Mouse (Mus musculus): ENCODE measurements around the gene Pkp4. TPM values are rescaled to one million over a fixed set of nuclear protein-coding genes. Genes with fewer than 3 reads are reported as not detected.
"Not testable (repeated sequence)": the region's sequence is repeated elsewhere in the genome, so short reads cannot be mapped to it uniquely, and the experiment has no call there.

The Pkp4 gene
- polyA plus RNA-seq, 1 experiment, result 36.7 TPM

- Histone ChIP-seq H3K27ac (ENCODE audit: insufficient read depth, low read length) (no peak overlapping the region), H3K4me3 (ENCODE audit: insufficient read depth, low read length) (no peak overlapping the region)
- no peak for TF ChIP-seq CTCF (IDR thresholded peaks at IDR 0.05; ENCODE audit: borderline replicate concordance, insufficient read depth, low read length)
- no peak for TF ChIP-seq POLR2A (IDR thresholded peaks at IDR 0.05; ENCODE audit: low read depth, low read length)
Measured at GRCm38 (mm10) chr2:59383231-59383630, 222.6 kb downstream of the Pkp4 start.

DNA sequence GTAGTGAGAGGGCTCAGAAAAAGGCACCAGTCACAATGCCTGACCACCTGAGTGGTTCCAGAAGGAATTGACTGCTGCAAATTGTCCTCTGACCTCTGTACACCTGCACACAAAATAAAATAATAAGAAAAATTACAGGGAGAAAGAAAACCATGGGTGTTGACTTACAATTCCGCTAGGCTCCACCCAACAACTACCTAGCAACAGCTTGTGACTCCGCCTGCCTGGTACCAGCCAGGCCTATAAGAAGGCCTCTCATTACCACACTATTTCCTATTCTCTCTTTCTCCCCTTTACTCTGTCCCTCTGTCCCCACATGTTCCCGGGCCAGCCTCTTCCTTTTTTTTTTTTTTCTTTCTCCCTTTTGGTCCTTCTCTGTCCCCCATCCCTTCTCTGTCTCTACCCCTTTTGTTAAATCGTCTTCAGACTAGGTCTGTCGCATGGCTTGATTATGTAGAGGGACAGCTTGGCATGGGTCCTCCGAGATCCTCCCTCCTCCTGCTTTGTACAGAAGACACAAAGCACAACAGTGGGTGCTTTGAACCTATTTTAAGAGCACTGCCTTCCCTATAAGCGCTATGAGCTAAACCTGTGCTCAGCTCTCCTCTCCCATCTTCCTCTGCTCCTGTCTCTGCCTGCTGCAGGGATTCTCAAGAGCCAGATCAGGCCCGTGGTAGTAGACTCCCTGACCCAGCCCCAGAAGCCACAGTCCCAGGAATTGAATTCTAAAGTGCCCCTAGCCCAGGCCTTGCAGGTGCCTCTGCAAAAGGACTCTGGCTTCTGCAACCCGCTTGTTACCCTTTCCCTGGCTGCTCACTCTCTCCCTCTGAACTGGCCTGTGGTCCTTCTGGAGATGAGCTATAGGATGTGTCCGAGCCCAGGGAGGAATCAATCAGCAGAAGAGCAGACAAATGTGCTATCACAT is 223.5 kb downstream of the Pkp4 start:
- no peak for TF ChIP-seq CTCF (IDR thresholded peaks at IDR 0.05; ENCODE audit: borderline replicate concordance, insufficient read depth, low read length)
- no peak overlapping the region for H3K27ac ChIP-seq (ENCODE audit: insufficient read depth, low read length)
- H3K4me1 ChIP-seq (ENCODE audit: control insufficient read depth, insufficient read depth, low read length), result no peaks in the 10 kb centered on the region
- no peak overlapping the region for H3K4me3 ChIP-seq (ENCODE audit: insufficient read depth, low read length)

More at GRCm38 (mm10) chr2:59383231-59383630, 222.6 kb downstream of the Pkp4 start:
- no peaks in the 10 kb centered on the region for H3K4me1 ChIP-seq (ENCODE audit: control insufficient read depth, insufficient read depth, low read length)

- H3K4me1 ChIP-seq (ENCODE audit: control insufficient read depth, insufficient read depth, low read length), result no peaks in the 10 kb centered on the region
- TF ChIP-seq CTCF (IDR thresholded peaks at IDR 0.05; ENCODE audit: borderline replicate concordance, insufficient read depth, low read length) (no peak), POLR2A (IDR thresholded peaks at IDR 0.05; ENCODE audit: low read depth, low read length) (no peak)
Measured at GRCm38 (mm10) chr2:59385211-59385935, 224.7 kb downstream of the Pkp4 start.

DNA sequence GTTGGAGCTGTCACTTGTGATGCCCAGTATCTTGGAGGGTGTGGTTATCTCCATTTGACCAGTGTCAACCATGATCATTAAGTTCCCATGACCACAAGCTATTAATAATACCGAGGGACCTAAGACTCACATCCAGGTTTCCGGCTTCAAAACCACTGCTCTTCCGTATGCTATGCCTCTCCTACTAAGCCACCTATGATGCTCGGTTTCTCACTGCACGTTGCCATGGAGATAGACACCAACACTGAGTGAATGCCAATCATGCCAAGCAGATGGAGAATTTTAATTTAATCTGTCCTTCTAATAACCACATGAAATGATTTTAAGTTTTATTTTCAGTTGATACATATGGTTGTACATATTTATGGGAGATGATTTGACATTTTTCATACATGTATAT is 229.3 kb downstream of the Pkp4 start:
- no peaks in the 10 kb centered on the region for H3K4me1 ChIP-seq (ENCODE audit: control insufficient read depth, insufficient read depth, low read length)
- H3K4me3 ChIP-seq (ENCODE audit: insufficient read depth, low read length), result no peak overlapping the region
- TF ChIP-seq CTCF (IDR thresholded peaks at IDR 0.05; ENCODE audit: borderline replicate concordance, insufficient read depth, low read length), result no peak
- TF ChIP-seq POLR2A (IDR thresholded peaks at IDR 0.05; ENCODE audit: low read depth, low read length), result no peak
- H3K27ac ChIP-seq (ENCODE audit: insufficient read depth, low read length), result no peak overlapping the region

More at GRCm38 (mm10) chr2:59385211-59385935, 224.7 kb downstream of the Pkp4 start:
- Histone ChIP-seq H3K27ac (ENCODE audit: insufficient read depth, low read length) (no peak overlapping the region), H3K4me3 (ENCODE audit: insufficient read depth, low read length) (no peak overlapping the region)

GRCm38 (mm10) chr2:59393177-59393576 is 232.5 kb downstream of the Pkp4 start:
- TF ChIP-seq CTCF (IDR thresholded peaks at IDR 0.05; ENCODE audit: borderline replicate concordance, insufficient read depth, low read length), result no peak
- TF ChIP-seq POLR2A (IDR thresholded peaks at IDR 0.05; ENCODE audit: low read depth, low read length), result no peak
- H3K4me3 ChIP-seq (ENCODE audit: insufficient read depth, low read length), result no peak overlapping the region
- H3K4me1 ChIP-seq (ENCODE audit: control insufficient read depth, insufficient read depth, low read length), result no peaks in the 10 kb centered on the region
- no peak overlapping the region for H3K27ac ChIP-seq (ENCODE audit: insufficient read depth, low read length)

- Histone ChIP-seq H3K4me1 (ENCODE audit: control insufficient read depth, insufficient read depth, low read length) (no peaks in the 10 kb centered on the region), H3K27ac (ENCODE audit: insufficient read depth, low read length) (peak overlapping the region; percentile 84), H3K4me3 (ENCODE audit: insufficient read depth, low read length) (no peak overlapping the region)
- TF ChIP-seq CTCF (IDR thresholded peaks at IDR 0.05; ENCODE audit: borderline replicate concordance, insufficient read depth, low read length), result no peak
- TF ChIP-seq POLR2A (IDR thresholded peaks at IDR 0.05; ENCODE audit: low read depth, low read length), result no peak
Measured at GRCm38 (mm10) chr2:59394651-59395050, 234.0 kb downstream of the Pkp4 start.

GRCm38 (mm10) chr2:59395160-59395650 is 234.6 kb downstream of the Pkp4 start:
- peak overlapping the region; percentile 80 for H3K27ac ChIP-seq (ENCODE audit: insufficient read depth, low read length)
- H3K4me1 ChIP-seq (ENCODE audit: control insufficient read depth, insufficient read depth, low read length); H3K4me3 ChIP-seq (ENCODE audit: insufficient read depth, low read length): not testable (repeated sequence)

DNA sequence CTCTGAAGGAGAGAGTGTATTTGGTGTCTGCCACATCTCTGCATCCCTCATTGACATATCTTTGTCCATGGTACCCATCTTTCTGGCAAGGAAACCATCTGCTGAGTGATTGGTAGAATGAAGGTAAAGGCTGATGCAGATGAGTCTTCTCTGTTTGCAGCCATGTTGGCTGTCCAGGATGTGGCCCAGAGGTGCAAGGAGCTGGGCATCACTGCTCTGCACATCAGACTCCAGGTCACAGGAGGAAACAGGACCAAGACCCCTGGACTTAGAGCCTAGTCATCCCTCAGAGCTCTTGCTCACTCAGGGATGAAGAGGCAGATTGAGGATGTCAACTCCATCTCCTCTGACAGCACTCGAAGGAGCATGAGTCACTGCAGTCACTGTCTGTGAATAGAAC is 235.9 kb downstream of the Pkp4 start:
- no peak overlapping the region for H3K27ac ChIP-seq (ENCODE audit: insufficient read depth, low read length)
- no peaks in the 10 kb centered on the region for H3K4me1 ChIP-seq (ENCODE audit: control insufficient read depth, insufficient read depth, low read length)
- TF ChIP-seq CTCF (IDR thresholded peaks at IDR 0.05; ENCODE audit: borderline replicate concordance, insufficient read depth, low read length), result no peak
- no peak for TF ChIP-seq POLR2A (IDR thresholded peaks at IDR 0.05; ENCODE audit: low read depth, low read length)
- no peak overlapping the region for H3K4me3 ChIP-seq (ENCODE audit: insufficient read depth, low read length)

GRCm38 (mm10) chr2:59397531-59397930 is 236.9 kb downstream of the Pkp4 start:
- TF ChIP-seq POLR2A (IDR thresholded peaks at IDR 0.05; ENCODE audit: low read depth, low read length), result no peak
- TF ChIP-seq CTCF (IDR thresholded peaks at IDR 0.05; ENCODE audit: borderline replicate concordance, insufficient read depth, low read length), result no peak

GRCm38 (mm10) chr2:59400901-59401378 is 240.3 kb downstream of the Pkp4 start:
- Histone ChIP-seq H3K27ac (ENCODE audit: insufficient read depth, low read length) (no peak overlapping the region), H3K4me1 (ENCODE audit: control insufficient read depth, insufficient read depth, low read length) (no peaks in the 10 kb centered on the region), H3K4me3 (ENCODE audit: insufficient read depth, low read length) (no peak overlapping the region)
- TF ChIP-seq POLR2A (IDR thresholded peaks at IDR 0.05; ENCODE audit: low read depth, low read length) (no peak), CTCF (IDR thresholded peaks at IDR 0.05; ENCODE audit: borderline replicate concordance, insufficient read depth, low read length) (no peak)

More at GRCm38 (mm10) chr2:59397531-59397930, 236.9 kb downstream of the Pkp4 start:
- H3K4me3 ChIP-seq (ENCODE audit: insufficient read depth, low read length), result no peak overlapping the region
- no peaks in the 10 kb centered on the region for H3K4me1 ChIP-seq (ENCODE audit: control insufficient read depth, insufficient read depth, low read length)
- H3K27ac ChIP-seq (ENCODE audit: insufficient read depth, low read length), result peak overlapping the region; percentile 44; the same call in 1 of the 2 replicates

Data from embryonic fibroblast, embryonic 13.5 days (primary cell).